Mouse (Mus musculus) limb, embryonic 11.5 days (tissue): ENCODE measurements at regions not wholly inside any gene's neighbourhood (a gene's known extent, or its start where the extent isn't known, plus 50 kb on each side); places are given as distances from the start of the nearest gene placed in this dataset.

Experiments used
- ATAC-seq: fragments of 200-750 bp; cut with Nextera tagmentation; 2 replicates; pipeline ENCODE4 v1.8.0; 2017; ENCODE audit warnings: low read depth; ENCODE audit not compliant: insufficient number of reproducible peaks, low FRiP score, low TSS enrichment
- DNase-seq: peaks from one replicate; pipeline ENCODE4 v3.0.0-alpha.2; 2015; ENCODE audit warnings: low spot score
- H3K27ac ChIP-seq: fragments of 300-500 bp; sonication (generic); replicated peaks from 2 replicates; pipeline ENCODE4 v1.5.1; 2014; ENCODE audit warnings: low read depth, mild to moderate bottlenecking, low read length
- H3K27me3 ChIP-seq: fragments of 300-500 bp; sonication (generic); 2 replicates; pipeline ENCODE4 v1.6.1; 2014; ENCODE audit warnings: mild to moderate bottlenecking, low read length, mixed read lengths; ENCODE audit not compliant: control insufficient read depth, insufficient read depth
- H3K36me3 ChIP-seq: fragments of 300-500 bp; sonication (generic); 2 replicates; pipeline ENCODE4 v1.6.1; 2014; ENCODE audit warnings: mild to moderate bottlenecking, low read length, moderate library complexity, mixed read lengths; ENCODE audit not compliant: control insufficient read depth, insufficient read depth
- H3K4me1 ChIP-seq: fragments of 300-500 bp; sonication (generic); 2 replicates; pipeline ENCODE4 v1.6.1; 2014; ENCODE audit warnings: low read length, mixed read lengths; ENCODE audit not compliant: control insufficient read depth, insufficient read depth
- H3K4me2 ChIP-seq: fragments of 300-500 bp; sonication (generic); 2 replicates; pipeline ENCODE4 v1.6.1; 2014; ENCODE audit warnings: low read depth, mild to moderate bottlenecking, moderate library complexity; ENCODE audit not compliant: severe bottlenecking
- H3K4me3 ChIP-seq: fragments of 300-500 bp; sonication (generic); 2 replicates; pipeline ENCODE4 v1.5.1; 2014; ENCODE audit warnings: low read depth, low read length
- H3K9ac ChIP-seq: fragments of 300-500 bp; sonication (generic); 2 replicates; pipeline ENCODE4 v1.6.1; 2014; ENCODE audit warnings: mild to moderate bottlenecking, low read length
- H3K9me3 ChIP-seq: fragments of 300-500 bp; sonication (generic); 2 replicates; pipeline ENCODE4 v1.6.1; 2016; ENCODE audit warnings: low read length; ENCODE audit not compliant: control insufficient read depth
- WGBS: fragments of 180-500 bp; shearing (Covaris S2); extraction: QIAGEN DNeasy Blood & Tissue Kit; methylation state at CpG from one replicate; pipeline ENCODE4 v1.1.7; 2014; 5-methylcytosine and 5-hydroxymethylcytosine counted together

DNA sequence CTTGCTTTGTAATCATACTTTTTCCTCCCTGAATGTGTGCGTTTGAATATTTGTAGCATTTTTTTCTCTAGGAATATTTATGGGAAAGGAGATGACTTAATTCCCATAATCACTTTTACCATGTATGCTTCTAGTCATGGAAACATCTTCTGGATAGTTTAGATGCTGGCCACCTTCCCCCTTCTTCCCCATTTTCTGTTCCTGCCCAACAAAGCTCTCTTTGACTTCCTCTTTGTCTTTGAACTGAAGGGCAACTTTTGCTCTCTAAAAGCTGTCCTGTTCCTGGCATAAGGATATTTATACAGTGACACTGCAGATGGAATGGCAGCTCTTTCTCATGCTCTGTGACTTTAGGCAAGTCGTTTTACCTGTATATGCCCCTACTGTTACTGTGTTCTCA lies 370.2 kb upstream of the Pkn2 start:
- H3K36me3 ChIP-seq = no peaks in the 10 kb centered on the region
- H3K9me3 ChIP-seq = no peaks in the 10 kb centered on the region
- no peak overlapping the region for H3K4me3 ChIP-seq
- H3K4me1 ChIP-seq = no peaks in the 10 kb centered on the region
- DNase-seq = no peak
- H3K4me2 ChIP-seq = no peak overlapping the region
- WGBS = 83% methylated on average over 2 of the region's 2 CpGs
- no peak overlapping the region for H3K9ac ChIP-seq
- H3K27ac ChIP-seq = no peak overlapping the region
- no peak for ATAC-seq
- no peaks in the 10 kb centered on the region for H3K27me3 ChIP-seq

DNA sequence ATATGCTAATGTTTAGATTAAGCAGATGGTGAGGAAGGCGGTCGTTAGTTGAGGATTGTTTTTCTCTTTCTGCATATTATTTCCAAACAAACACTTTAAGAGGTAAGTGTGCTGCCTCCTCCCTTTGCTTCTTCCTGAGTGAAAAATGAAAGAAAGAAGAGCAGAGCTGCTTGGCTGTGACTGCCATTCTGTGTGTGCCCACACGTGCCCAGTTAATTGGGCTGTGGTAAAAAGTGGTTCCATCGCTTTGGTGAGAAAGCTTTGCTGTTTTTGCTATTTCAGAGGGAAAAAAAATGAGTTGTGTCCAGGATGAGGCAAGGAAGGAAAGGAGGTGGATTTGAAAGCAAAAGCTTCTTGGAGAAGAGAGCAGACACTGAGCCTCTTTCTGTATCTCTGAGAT lies 360.9 kb upstream of the Pkn2 start:
- Histone ChIP-seq H3K9ac (no peak overlapping the region), H3K36me3 (no peaks in the 10 kb centered on the region), H3K9me3 (no peaks in the 10 kb centered on the region), H3K4me3 (no peak overlapping the region), H3K27ac (no peak overlapping the region), H3K4me2 (no peak overlapping the region), H3K4me1 (no peaks in the 10 kb centered on the region), H3K27me3 (no peaks in the 10 kb centered on the region)
- WGBS = 70% methylated on average over 4 of the region's 4 CpGs
- no peak for ATAC-seq
- no peak for DNase-seq

DNA sequence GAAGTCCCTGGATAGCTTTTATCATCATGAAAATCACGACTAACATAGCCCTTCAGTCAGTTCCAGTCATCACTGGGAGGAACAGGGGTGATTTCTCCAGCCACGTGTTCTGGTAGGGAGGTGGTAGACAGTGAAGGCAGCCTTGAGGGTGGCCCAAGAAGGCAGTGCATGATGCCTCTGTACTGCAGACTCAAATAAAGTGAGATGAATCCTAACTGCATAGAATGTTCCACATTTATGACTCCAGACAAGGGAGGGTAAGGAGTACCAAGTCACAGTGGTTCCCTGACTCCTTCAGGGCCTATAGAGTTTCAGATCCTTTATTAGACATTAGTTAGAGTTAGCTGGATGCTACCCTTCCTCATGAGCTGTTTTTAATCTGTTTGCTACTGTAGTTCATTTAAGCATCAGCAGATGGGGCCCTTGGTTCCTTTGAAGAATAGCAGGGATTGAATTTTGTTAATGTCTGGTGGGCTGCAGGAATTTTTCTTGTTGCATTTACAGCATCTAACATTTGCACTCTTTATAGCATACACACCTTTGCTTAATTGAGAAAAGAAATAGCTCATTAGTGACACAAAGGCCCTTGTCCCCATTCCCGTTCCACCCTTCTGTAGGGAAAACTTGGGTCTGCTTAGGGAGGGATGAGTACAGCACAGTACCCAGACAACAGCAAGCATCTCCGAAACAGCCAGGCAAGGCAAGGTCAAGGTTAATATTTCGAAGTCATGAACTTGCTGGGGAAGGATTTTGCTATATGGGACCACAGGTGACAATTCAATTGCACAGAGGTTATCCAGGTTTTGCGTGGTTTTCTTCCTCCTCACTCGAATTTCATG lies 359.0 kb upstream of the Pkn2 start:
- ATAC-seq (no peak), DNase-seq (peak; percentile 23)
- WGBS = 69% methylated on average over 7 of the region's 7 CpGs
- Histone ChIP-seq H3K27ac (no peak overlapping the region), H3K4me2 (no peak overlapping the region), H3K9ac (no peak overlapping the region), H3K27me3 (no peaks in the 10 kb centered on the region), H3K4me1 (no peaks in the 10 kb centered on the region), H3K9me3 (no peaks in the 10 kb centered on the region), H3K4me3 (no peak overlapping the region), H3K36me3 (no peaks in the 10 kb centered on the region)

DNA sequence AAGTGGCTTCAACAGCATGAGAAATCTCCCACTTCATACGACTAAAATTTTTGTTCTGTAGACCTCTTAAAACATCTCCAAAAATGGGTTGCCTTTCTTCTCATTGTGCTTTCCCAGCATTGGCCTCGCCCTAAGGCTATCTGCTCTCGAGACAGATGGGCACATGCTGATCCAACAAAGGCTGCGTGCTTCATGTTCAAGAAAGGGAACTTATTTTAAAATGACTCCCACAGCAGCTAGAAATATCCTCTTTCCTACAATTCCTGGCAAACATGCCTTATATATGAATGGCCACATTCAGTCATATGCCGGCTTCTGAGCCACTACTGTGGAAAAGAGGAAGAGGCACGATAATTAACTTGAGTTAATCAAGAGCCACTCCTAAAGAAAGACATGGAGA lies 356.7 kb upstream of the Pkn2 start:
- H3K4me3 ChIP-seq = no peak overlapping the region
- no peak overlapping the region for H3K9ac ChIP-seq
- H3K27me3 ChIP-seq = no peaks in the 10 kb centered on the region
- no peaks in the 10 kb centered on the region for H3K36me3 ChIP-seq
- 89% methylated on average over 6 of the region's 6 CpGs for WGBS
- no peaks in the 10 kb centered on the region for H3K9me3 ChIP-seq
- no peak overlapping the region for H3K27ac ChIP-seq
- H3K4me2 ChIP-seq = no peak overlapping the region
- ATAC-seq (no peak), DNase-seq (no peak)
- H3K4me1 ChIP-seq = no peaks in the 10 kb centered on the region

DNA sequence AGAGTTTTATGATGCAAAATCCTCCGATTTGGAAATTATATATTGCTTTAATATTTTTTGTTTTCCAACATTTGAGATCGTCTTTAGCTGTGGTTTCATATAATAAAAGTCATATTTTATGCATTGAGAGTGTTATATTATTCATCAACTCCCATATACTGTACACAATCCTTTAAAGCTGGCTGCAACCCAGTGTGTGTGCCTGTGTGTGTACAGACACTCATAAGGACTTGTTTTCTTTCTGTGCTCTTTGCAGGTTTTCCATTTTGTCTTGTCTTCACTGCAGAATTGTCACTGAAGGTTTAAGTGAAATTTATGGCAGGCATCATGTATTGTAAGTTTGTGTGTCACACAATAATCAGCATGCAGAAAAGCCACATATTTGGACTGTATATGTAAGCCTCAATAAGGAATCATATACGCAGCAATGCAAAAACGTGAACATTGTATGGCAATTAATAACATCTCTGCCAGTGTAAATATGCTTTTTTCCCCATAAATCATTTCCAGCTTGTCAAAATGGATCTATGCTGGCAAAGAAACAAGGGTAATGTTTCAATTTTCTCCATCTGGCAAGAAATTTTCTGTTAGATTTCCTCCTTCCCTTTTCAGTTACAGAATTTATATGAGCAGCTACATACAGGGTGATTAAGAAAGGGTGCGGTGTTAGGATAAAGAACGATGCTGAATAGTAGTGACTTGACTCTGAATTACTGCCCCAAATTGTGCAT lies 342.4 kb upstream of the Pkn2 start:
- no peaks in the 10 kb centered on the region for H3K4me1 ChIP-seq
- H3K4me3 ChIP-seq = no peak overlapping the region
- no peaks in the 10 kb centered on the region for H3K9me3 ChIP-seq
- no peak overlapping the region for H3K9ac ChIP-seq
- H3K36me3 ChIP-seq = no peaks in the 10 kb centered on the region
- H3K4me2 ChIP-seq = no peak overlapping the region
- WGBS = 84% methylated on average over 6 of the region's 6 CpGs
- DNase-seq (no peak), ATAC-seq (no peak)
- H3K27me3 ChIP-seq = no peaks in the 10 kb centered on the region
- H3K27ac ChIP-seq = no peak overlapping the region

DNA sequence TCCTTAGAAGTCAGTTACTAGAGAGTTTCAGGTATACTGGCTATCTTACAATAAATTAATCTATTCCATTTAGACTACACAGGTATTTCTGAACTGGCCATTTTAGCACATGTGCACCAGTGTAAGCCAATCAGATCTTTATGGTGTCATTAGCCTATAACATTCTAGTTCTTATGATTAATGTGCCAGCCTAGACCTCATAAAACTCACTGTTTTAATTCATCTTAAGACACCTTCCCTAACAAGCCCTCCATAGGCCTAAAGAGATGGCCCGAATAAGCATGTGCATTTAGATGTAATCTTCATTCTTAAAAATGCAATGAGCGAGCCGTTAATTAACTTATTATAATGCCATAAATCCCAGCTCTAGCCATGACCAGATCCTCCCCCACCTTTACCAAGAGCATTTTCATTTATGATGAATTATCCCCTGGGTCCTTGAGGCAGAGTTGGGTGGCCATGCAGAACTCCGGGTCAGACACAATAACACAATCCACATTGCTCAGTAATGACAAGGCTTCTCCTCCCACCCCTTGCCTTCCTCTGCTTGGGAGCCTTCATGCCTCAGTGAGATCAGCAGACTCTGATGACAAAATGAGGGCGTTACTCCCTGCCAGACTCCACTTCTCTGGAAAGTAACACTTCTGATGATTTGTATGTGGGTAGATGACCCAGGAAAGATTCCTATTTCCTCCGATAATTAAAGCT lies 311.6 kb upstream of the Pkn2 start:
- no peak overlapping the region for H3K9ac ChIP-seq
- ATAC-seq (no peak), DNase-seq (no peak)
- H3K4me3 ChIP-seq = no peak overlapping the region
- no peaks in the 10 kb centered on the region for H3K36me3 ChIP-seq
- no peaks in the 10 kb centered on the region for H3K27me3 ChIP-seq
- no peaks in the 10 kb centered on the region for H3K9me3 ChIP-seq
- 81% methylated on average over 6 of the region's 6 CpGs for WGBS
- H3K27ac ChIP-seq = no peak overlapping the region
- no peaks in the 10 kb centered on the region for H3K4me1 ChIP-seq
- no peak overlapping the region for H3K4me2 ChIP-seq

DNA sequence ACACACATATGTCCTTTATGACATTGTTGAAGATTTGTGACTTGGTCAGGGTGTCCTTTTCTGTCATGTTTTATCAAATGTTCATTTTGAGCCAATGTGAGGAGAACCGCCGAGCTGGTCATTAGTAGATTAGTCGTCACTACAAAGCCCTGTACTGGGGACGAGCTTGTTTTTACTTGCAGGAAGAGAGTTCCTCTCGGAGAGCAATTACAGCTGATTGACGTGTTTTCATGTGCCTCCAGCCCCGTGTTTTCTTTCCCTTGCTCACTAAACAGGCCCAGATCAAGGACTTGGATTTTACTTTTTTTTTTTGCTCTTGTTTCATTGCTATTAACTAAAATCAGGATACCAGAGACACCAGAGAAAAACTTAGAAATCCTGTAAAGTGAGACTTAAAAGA lies 307.1 kb upstream of the Pkn2 start:
- Histone ChIP-seq H3K9me3 (no peaks in the 10 kb centered on the region), H3K4me2 (no peak overlapping the region), H3K4me1 (no peaks in the 10 kb centered on the region), H3K4me3 (no peak overlapping the region), H3K36me3 (no peaks in the 10 kb centered on the region), H3K27me3 (no peaks in the 10 kb centered on the region), H3K27ac (no peak overlapping the region), H3K9ac (no peak overlapping the region)
- DNase-seq = no peak
- no peak for ATAC-seq
- WGBS = 20% methylated on average over 7 of the region's 7 CpGs

DNA sequence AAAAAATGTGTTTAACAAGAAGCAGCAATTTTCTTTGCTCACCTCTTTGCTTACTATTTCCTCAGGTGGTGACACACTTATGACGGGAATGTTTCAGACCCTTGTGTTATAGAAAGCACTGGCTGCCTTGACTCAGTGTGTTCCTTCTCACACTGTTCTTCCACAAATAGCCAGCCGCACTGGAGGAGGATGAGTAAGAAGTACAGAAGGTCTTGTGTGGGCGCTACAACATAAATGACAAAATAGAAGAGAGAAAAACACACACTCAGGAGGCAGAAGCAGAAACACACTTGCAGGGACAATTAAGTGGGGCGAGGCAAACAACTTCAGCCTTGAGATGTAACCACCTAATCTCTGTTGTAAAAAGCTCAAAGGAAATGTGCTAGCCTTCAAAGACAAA lies 292.2 kb upstream of the Pkn2 start:
- H3K9ac ChIP-seq = no peak overlapping the region
- no peak overlapping the region for H3K27ac ChIP-seq
- no peaks in the 10 kb centered on the region for H3K9me3 ChIP-seq
- H3K27me3 ChIP-seq = no peaks in the 10 kb centered on the region
- DNase-seq (no peak), ATAC-seq (no peak)
- 70% methylated on average over 4 of the region's 4 CpGs for WGBS
- H3K4me2 ChIP-seq = no peak overlapping the region
- no peaks in the 10 kb centered on the region for H3K4me1 ChIP-seq
- no peak overlapping the region for H3K4me3 ChIP-seq
- no peaks in the 10 kb centered on the region for H3K36me3 ChIP-seq
